Mouse (Mus musculus): ENCODE measurements around the gene AI597479. TPM values are rescaled to one million over a fixed set of nuclear protein-coding genes. Genes with fewer than 3 reads are reported as not detected.

AI597479 gene
- total and polyA plus RNA-seq, 3 experiments = 15.3 to 20.1 TPM; not detected in 1

Other genes with a start within 250 kb of the AI597479 start
- 67.4 and 73.6 TPM in 2 replicates for gene Mrps9, start 247.5 kb upstream of the AI597479 start, total RNA-seq (2012; rRNA removed)
- 10 to 100 TPM in 1 of 2 experiments, not detected in 1; 68.4 TPM for gene Mrps9, start 247.5 kb upstream of the AI597479 start, polyA plus RNA-seq (2012; ENCODE audit: insufficient read depth in 1 of 2, insufficient read length in 2 of 2, low read depth in 1 of 2, low replicate concordance in 2 of 2, missing spikeins in 1 of 2)
- gene Gpr45, start 145.8 kb upstream of the AI597479 start, total RNA-seq (2012; rRNA removed) = not detected in 2 replicates
- not detected for gene Gpr45, start 145.8 kb upstream of the AI597479 start, polyA plus RNA-seq (2012; ENCODE audit: insufficient read depth in 1 of 2, insufficient read length in 2 of 2, low read depth in 1 of 2, low replicate concordance in 2 of 2, missing spikeins in 1 of 2)
- 7.9 and 9.2 TPM in 2 replicates for gene Tgfbrap1, start 73 bp upstream of the AI597479 start, total RNA-seq (2012; rRNA removed)
- 10 to 100 TPM in 1 of 2 experiments, not detected in 1; 17.6 TPM for gene Tgfbrap1, start 73 bp upstream of the AI597479 start, polyA plus RNA-seq (2012; ENCODE audit: insufficient read depth in 1 of 2, insufficient read length in 2 of 2, low read depth in 1 of 2, low replicate concordance in 2 of 2, missing spikeins in 1 of 2)
- not detected in 2 replicates for gene Fhl2, start 98.3 kb downstream of the AI597479 start, total RNA-seq (2012; rRNA removed)
- not detected for gene Fhl2, start 98.3 kb downstream of the AI597479 start, polyA plus RNA-seq (2012; ENCODE audit: insufficient read depth in 1 of 2, insufficient read length in 2 of 2, low read depth in 1 of 2, low replicate concordance in 2 of 2, missing spikeins in 1 of 2)

Data from MEL (cell line).